Comparison of ENCODE assay signal across 8 mouse cellular contexts in the genomic region with DNA sequence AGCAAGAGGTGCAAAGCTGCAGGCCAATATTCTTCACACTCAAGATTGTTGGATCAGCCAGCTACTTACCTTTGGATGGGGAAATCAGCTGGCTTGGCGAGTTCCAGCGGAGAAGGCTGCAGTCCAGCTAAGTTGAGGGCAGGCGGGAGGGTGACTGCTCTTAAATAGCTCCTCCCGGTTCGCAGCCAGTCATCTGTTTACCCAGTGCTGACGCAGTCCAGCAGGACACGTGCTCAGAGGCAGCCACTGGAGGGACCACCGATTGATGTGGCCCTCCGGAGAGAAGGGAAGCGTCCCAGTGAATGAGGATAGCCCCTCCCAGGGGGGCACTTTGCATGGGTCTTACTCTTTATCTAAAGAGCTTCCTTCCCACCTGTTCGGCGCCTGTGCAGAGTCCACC. TPM values are rescaled to one million over a fixed set of nuclear protein-coding genes. Genes with fewer than 3 reads are reported as not detected.
A peak's percentile ranks its signal among the peaks of the same experiment; 100 is the strongest.
DNase-seq lines count a peak whose midpoint lies in the region; ATAC-seq and TF ChIP-seq lines count a peak whose summit lies in the region.

A gene (minus strand): TSS at position 166 of the 400 bp plus-strand sequence.

- H3K27me3 ChIP-seq in kidney, adult 2 months (replicated peaks; ENCODE audit: control insufficient read depth, insufficient read depth, low read length): no peaks in the 10 kb centered on the region
- H3K27me3 ChIP-seq in limb, embryonic 12.5 days: peaks cover 62% of the 10 kb centered on the region
- peaks cover 23% of the 10 kb centered on the region for H3K27me3 ChIP-seq in midbrain, postnatal 0 days (ENCODE audit: insufficient read depth, low read length)

- H3K4me1 ChIP-seq in kidney, adult 2 months (ENCODE audit: control insufficient read depth, insufficient read depth, low read length): no peaks in the 10 kb centered on the region
- H3K4me1 ChIP-seq in limb, embryonic 12.5 days (replicated peaks): peaks cover 21% of the 10 kb centered on the region
- 0 out of 2 replicates have a peak, but pooled peaks cover 6% of the 10 kb centered on the region for H3K4me1 ChIP-seq in midbrain, postnatal 0 days (ENCODE audit: insufficient read depth, low read length)

- H3K27ac ChIP-seq in kidney, adult 2 months (ENCODE audit: insufficient read depth, low read depth, low read length): no peak within 1 kb of the TSS
- H3K27ac ChIP-seq in limb, embryonic 12.5 days: no peak within 1 kb of the TSS
- no peak within 1 kb of the TSS for H3K27ac ChIP-seq in midbrain, postnatal 0 days (ENCODE audit: low read depth, low read length)

- H3K9me3 ChIP-seq in limb, embryonic 12.5 days: no peaks in the 10 kb centered on the region
- H3K9me3 ChIP-seq in midbrain, postnatal 0 days (ENCODE audit: low read length): no peaks in the 10 kb centered on the region

- peak within 1 kb of the TSS; percentile 12; the same call in 1 of the 2 replicates for H3K4me3 ChIP-seq in kidney, adult 2 months (ENCODE audit: insufficient read depth, low read depth, low read length)
- peak within 1 kb of the TSS; percentile 36 for H3K4me3 ChIP-seq in limb, embryonic 12.5 days (replicated peaks)
- H3K4me3 ChIP-seq in midbrain, postnatal 0 days (ENCODE audit: low read depth, low read length): peak within 1 kb of the TSS; percentile 36; the same call in 1 of the 2 replicates

- TF ChIP-seq POLR2A in kidney, adult 2 months (IDR thresholded peaks at IDR 0.05; ENCODE audit: low read depth, low read length): no peak

- no peak for DNase-seq in urinary bladder, adult 2 months (ENCODE audit: low spot score)
- DNase-seq in urinary bladder, postnatal 4 days (ENCODE audit: low spot score in 2 of 2): no peak
- peak; percentile 23 to 34 for DNase-seq in heart, adult 9 months (ENCODE audit: low spot score in 2 of 2)
- DNase-seq in kidney, adult 2 months: peak; percentile 27
- peak; percentile 25 for DNase-seq in midbrain, postnatal 0 days (ENCODE audit: low spot score)
- no peak for DNase-seq in c-Kit-positive CD71-positive TER-119-positive erythroid progenitor cells, embryonic 14.5 days (ENCODE audit: low spot score)

- TF ChIP-seq CTCF in kidney, adult 2 months (conservative IDR thresholded peaks at IDR 0.05; ENCODE audit: insufficient read depth, insufficient read length, low read depth, low read length): no peak
- no peak for TF ChIP-seq CTCF in midbrain, postnatal 0 days (IDR thresholded peaks at IDR 0.05)

- ATAC-seq in limb, embryonic 12.5 days (ENCODE audit: insufficient number of reproducible peaks, insufficient read depth, low FRiP score, low TSS enrichment, low read depth): no peak
- no peak for ATAC-seq in midbrain, postnatal 0 days (ENCODE audit: low FRiP score)
- ATAC-seq in megakaryocyte-erythroid progenitor cell, adult 5-6 weeks (replicated peaks; ENCODE audit: low FRiP score, low TSS enrichment, poor library complexity, severe bottlenecking): no peak

- no peaks in the 10 kb centered on the region for H3K36me3 ChIP-seq in kidney, adult 2 months (ENCODE audit: control insufficient read depth, insufficient read depth, low read length)
- no peaks in the 10 kb centered on the region for H3K36me3 ChIP-seq in limb, embryonic 12.5 days
- H3K36me3 ChIP-seq in midbrain, postnatal 0 days (ENCODE audit: insufficient read depth, low read length): no peaks in the 10 kb centered on the region

- 0 out of 2 replicates have a peak within 1 kb of the TSS, but pooled peaks have one; percentile 38 for H3K9ac ChIP-seq in limb, embryonic 12.5 days (replicated peaks)
- no peak within 1 kb of the TSS for H3K9ac ChIP-seq in midbrain, postnatal 0 days (replicated peaks; ENCODE audit: low read length, poor library complexity, severe bottlenecking)

- peak within 1 kb of the TSS; percentile 59 for H3K4me2 ChIP-seq in limb, embryonic 12.5 days
- H3K4me2 ChIP-seq in midbrain, postnatal 0 days (ENCODE audit: low read depth, low read length, poor library complexity, severe bottlenecking): peak within 1 kb of the TSS; percentile 65

- WGBS in kidney, adult 2 months: 6% methylated on average over 12 of the region's 12 CpGs
- 2% methylated on average over 12 of the region's 12 CpGs for WGBS in limb, embryonic 12.5 days
- WGBS in midbrain, postnatal 0 days: 7% methylated on average over 12 of the region's 12 CpGs

RNA-seq across cellular contexts. Expression of the gene that starts here (rescaled TPM):
- polyA plus RNA-seq in urinary bladder, adult 2 months (2012; rRNA removed): 45.3 and 46.2 TPM in 2 replicates
- polyA plus RNA-seq in kidney, adult 2 months (2012; rRNA removed): 82.6 and 87.7 TPM in 2 replicates
- 0.64 TPM in 1 of 2 replicates, not detected in the other for polyA plus RNA-seq in limb, embryonic 12.5 days (2016; fragmentation: Nextera tagmentation; extraction: Ambion mirVana)
- 87.3 and 185 TPM in 2 replicates for total RNA-seq in midbrain, postnatal 0 days (2014; rRNA removed)
- polyA plus RNA-seq in midbrain, postnatal 0 days (2015; fragmentation: Nextera tagmentation; extraction: Ambion mirVana): 75.4 and 82.9 TPM in 2 replicates
- not detected in 2 replicates for total RNA-seq in megakaryocyte-erythroid progenitor cell, adult 5-6 weeks (2014; fragmentation: Nextera tagmentation)
- total RNA-seq in megakaryocyte-erythroid progenitor cell, adult 5-6 weeks (2017): not detected in 2 replicates

Comparison
In these comparisons a context has a peak if more than half of its experiments do, and no peak if none do; other contexts are left out.
1. RNA of the gene that starts here (total RNA-seq): 87.3 to 185 TPM in midbrain, postnatal 0 days; not detected in megakaryocyte-erythroid progenitor cell, adult 5-6 weeks; every median in the first group is over 10 times any median in the second.
2. RNA of the gene that starts here (polyA plus RNA-seq): 82.6 to 87.7 TPM in kidney, adult 2 months, 75.4 to 82.9 TPM in midbrain, postnatal 0 days and 45.3 to 46.2 TPM in urinary bladder, adult 2 months; 0.64 TPM in limb, embryonic 12.5 days; every median in the first group is over 10 times any median in the second.
3. DNase-seq: peak in heart, adult 9 months (2 of 2), kidney, adult 2 months (single experiment) and midbrain, postnatal 0 days (single experiment); none in urinary bladder, adult 2 months (single experiment), urinary bladder, postnatal 4 days (0 of 2) and c-Kit-positive CD71-positive TER-119-positive erythroid progenitor cells, embryonic 14.5 days (single experiment).
4. Peak in every context shown above with its lines, with median percentiles within 50 percentile points of each other: H3K4me3 ChIP-seq.